Mouse (Mus musculus) midbrain, embryonic 11.5 days (tissue): ENCODE measurements at regions not wholly inside any gene's neighbourhood (a gene's known extent, or its start where the extent isn't known, plus 50 kb on each side); places are given as distances from the start of the nearest gene placed in this dataset.

Experiments used
- ATAC-seq: fragments of 200-750 bp; cut with Nextera tagmentation; 2 replicates; pipeline ENCODE4 v1.8.0; 2017; ENCODE audit warnings: moderate TSS enrichment, moderate library complexity; ENCODE audit not compliant: low FRiP score
- DNase-seq: peaks from one replicate; pipeline ENCODE4 v3.0.0; 2015; ENCODE audit warnings: low spot score; ENCODE audit errors: missing footprints
- H3K27ac ChIP-seq: fragments of 300-500 bp; sonication (generic); 2 replicates; pipeline ENCODE4 v1.5.1; 2014; ENCODE audit warnings: low read depth, low read length
- H3K27me3 ChIP-seq: fragments of 300-500 bp; sonication (generic); 2 replicates; pipeline ENCODE4 v1.6.1; 2014; ENCODE audit warnings: mild to moderate bottlenecking, low read length, moderate library complexity, mixed read lengths; ENCODE audit not compliant: control insufficient read depth, insufficient read depth
- H3K36me3 ChIP-seq: fragments of 300-500 bp; sonication (generic); 2 replicates; pipeline ENCODE4 v1.6.1; 2014; ENCODE audit warnings: mild to moderate bottlenecking, low read length, moderate library complexity, mixed read lengths; ENCODE audit not compliant: control insufficient read depth, insufficient read depth
- H3K4me1 ChIP-seq: fragments of 300-500 bp; sonication (generic); 2 replicates; pipeline ENCODE4 v1.6.1; 2014; ENCODE audit warnings: low read length; ENCODE audit not compliant: control insufficient read depth, insufficient read depth
- H3K4me2 ChIP-seq: fragments of 300-500 bp; sonication (generic); 2 replicates; pipeline ENCODE4 v1.6.1; 2014; ENCODE audit warnings: mild to moderate bottlenecking, moderate library complexity
- H3K4me3 ChIP-seq: fragments of 300-500 bp; sonication (generic); 2 replicates; pipeline ENCODE4 v1.5.1; 2014; ENCODE audit warnings: low read depth, low read length
- H3K9ac ChIP-seq: fragments of 300-500 bp; sonication (generic); 2 replicates; pipeline ENCODE4 v1.6.1; 2014; ENCODE audit warnings: low read length
- H3K9me3 ChIP-seq: fragments of 300-500 bp; sonication (generic); 2 replicates; pipeline ENCODE4 v1.6.1; 2016; ENCODE audit warnings: low read length; ENCODE audit not compliant: control insufficient read depth
- WGBS: fragments of 180-500 bp; shearing (Covaris S2); extraction: QIAGEN DNeasy Blood & Tissue Kit; methylation state at CpG from one replicate; pipeline ENCODE4 v1.1.7; 2014; 5-methylcytosine and 5-hydroxymethylcytosine counted together

DNA sequence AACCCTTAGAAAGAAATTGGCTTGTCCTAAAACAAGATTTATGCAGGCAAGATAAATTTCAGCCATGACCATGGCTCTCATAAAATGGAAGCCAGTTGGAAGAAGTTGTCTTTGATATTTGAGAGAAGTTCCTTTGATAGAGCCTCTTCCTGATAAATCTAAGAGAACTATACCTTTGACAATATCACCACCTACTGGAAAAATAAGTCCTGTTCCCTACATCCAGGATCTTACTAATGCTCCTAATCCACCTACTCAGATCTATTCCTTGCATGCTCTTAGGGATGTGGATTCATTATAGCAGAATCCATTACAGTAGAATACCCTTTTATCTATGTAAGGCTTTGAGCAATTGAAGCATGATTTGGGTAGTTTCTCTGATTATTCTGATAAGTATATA lies 295.2 kb upstream of the Gm10306 start:
- H3K4me1 ChIP-seq = no peaks in the 10 kb centered on the region
- H3K9me3 ChIP-seq = no peaks in the 10 kb centered on the region
- ATAC-seq (no peak), DNase-seq (no peak)
- no peaks in the 10 kb centered on the region for H3K36me3 ChIP-seq
- no peak overlapping the region for H3K27ac ChIP-seq
- H3K27me3 ChIP-seq = no peaks in the 10 kb centered on the region
- H3K4me2 ChIP-seq = no peak overlapping the region
- no peak overlapping the region for H3K4me3 ChIP-seq
- no peak overlapping the region for H3K9ac ChIP-seq

DNA sequence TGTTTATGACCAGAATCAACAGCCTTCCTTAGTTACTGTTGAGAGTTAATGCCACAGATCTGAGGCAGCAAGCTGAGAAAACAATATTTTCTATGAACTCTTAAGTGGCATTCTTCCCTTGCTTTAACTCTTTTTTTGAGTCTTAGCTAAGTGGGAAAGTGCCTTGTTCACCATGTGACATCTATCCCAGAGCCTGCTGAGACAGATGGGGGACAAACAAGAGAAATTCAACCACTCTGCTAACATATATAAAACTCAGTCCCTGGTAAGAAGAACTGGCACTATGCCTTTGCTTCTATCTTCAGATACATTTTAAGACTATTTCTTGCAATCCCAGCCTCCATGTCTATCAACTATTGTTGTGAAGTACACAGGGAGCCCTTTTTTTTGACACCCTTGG lies 274.6 kb upstream of the Gm10306 start:
- Histone ChIP-seq H3K4me3 (no peak overlapping the region), H3K4me2 (no peak overlapping the region), H3K9me3 (no peaks in the 10 kb centered on the region), H3K36me3 (no peaks in the 10 kb centered on the region), H3K27ac (no peak overlapping the region), H3K27me3 (no peaks in the 10 kb centered on the region), H3K4me1 (no peaks in the 10 kb centered on the region), H3K9ac (no peak overlapping the region)
- ATAC-seq = no peak
- no peak for DNase-seq

DNA sequence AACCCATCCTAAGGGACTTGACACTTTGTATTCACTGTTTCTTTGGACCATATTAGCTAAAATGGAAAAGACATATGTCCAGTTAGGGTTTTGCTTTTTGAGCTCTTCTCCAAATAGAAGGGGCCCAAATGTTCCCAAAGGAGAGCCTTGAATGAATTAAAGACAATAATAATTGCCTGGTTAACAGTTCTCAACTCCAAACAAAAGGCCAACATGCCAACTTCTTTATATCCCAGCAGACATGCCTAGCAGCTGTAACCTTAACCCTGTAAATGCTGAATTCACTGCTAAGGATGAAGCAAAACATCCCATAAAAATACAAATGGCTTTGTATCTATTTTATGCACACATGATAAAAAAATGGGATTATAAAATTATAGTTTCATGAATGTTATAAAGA lies 264.2 kb upstream of the Gm10306 start:
- Histone ChIP-seq H3K36me3 (no peaks in the 10 kb centered on the region), H3K9me3 (no peaks in the 10 kb centered on the region), H3K4me3 (no peak overlapping the region), H3K27me3 (no peaks in the 10 kb centered on the region), H3K4me1 (no peaks in the 10 kb centered on the region), H3K27ac (no peak overlapping the region), H3K9ac (no peak overlapping the region), H3K4me2 (no peak overlapping the region)
- no peak for DNase-seq
- ATAC-seq = no peak

DNA sequence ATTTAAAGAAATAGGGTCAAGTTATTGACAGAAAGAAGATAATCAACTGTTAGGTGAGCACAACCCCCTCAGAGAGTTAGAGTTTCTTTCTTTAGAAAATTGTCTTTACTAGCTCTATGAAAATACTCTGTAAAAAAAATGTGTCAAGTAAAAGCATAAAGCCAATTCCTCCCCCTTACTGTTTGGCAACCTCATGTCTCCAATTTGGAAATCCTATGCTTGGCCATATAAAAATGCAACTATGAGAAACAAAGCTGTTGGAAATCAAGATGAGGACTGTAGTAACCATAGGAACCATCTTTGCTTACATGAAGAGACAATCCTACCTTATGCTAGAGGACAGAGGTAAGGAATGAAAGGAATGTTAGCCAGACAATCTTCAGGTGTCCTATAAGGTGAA lies 239.0 kb upstream of the Gm10306 start:
- ATAC-seq (no peak), DNase-seq (no peak)
- Histone ChIP-seq H3K27me3 (no peaks in the 10 kb centered on the region), H3K36me3 (no peaks in the 10 kb centered on the region), H3K9ac (no peak overlapping the region), H3K27ac (no peak overlapping the region), H3K9me3 (no peaks in the 10 kb centered on the region), H3K4me1 (no peaks in the 10 kb centered on the region), H3K4me3 (no peak overlapping the region), H3K4me2 (no peak overlapping the region)

DNA sequence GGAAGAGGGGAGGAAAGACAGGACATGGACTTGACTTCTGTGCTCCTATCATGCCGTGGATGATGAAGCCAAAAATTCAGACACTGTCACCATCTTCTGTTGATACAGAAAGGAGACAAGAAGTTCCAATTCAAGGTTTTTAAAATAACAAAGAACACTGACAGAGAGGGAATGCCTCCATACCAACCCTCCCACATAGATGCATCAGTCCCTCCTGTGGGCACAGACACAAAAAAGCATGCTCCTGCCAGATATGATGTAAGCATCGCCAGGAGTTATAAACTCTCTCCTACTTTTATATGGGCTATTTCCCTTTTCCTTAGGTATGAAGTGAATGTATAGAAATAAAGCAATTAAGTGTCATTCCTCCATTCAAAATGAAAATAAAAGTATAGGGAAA lies 229.6 kb upstream of the Gm10306 start:
- Histone ChIP-seq H3K36me3 (no peaks in the 10 kb centered on the region), H3K27ac (no peak overlapping the region), H3K27me3 (no peaks in the 10 kb centered on the region), H3K9me3 (no peaks in the 10 kb centered on the region), H3K9ac (no peak overlapping the region), H3K4me1 (no peaks in the 10 kb centered on the region), H3K4me2 (no peak overlapping the region), H3K4me3 (no peak overlapping the region)
- WGBS = 88% methylated on average over 2 of the region's 2 CpGs
- DNase-seq (no peak), ATAC-seq (no peak)

- H3K4me1 ChIP-seq = no peaks in the 10 kb centered on the region
- ATAC-seq = no peak
- no peak overlapping the region for H3K4me3 ChIP-seq
- H3K9ac ChIP-seq = no peak overlapping the region
- no peak for DNase-seq
- no peaks in the 10 kb centered on the region for H3K36me3 ChIP-seq
- no peaks in the 10 kb centered on the region for H3K9me3 ChIP-seq
- no peak overlapping the region for H3K4me2 ChIP-seq
- no peaks in the 10 kb centered on the region; the same call in 1 of the 2 replicates for H3K27me3 ChIP-seq
- H3K27ac ChIP-seq = no peak overlapping the region
Measured at GRCm38 (mm10) chr4:94343331-94343730, 213.0 kb upstream of the Gm10306 start.

GRCm38 (mm10) chr4:94349273-94349672 lies 207.1 kb upstream of the Gm10306 start:
- Histone ChIP-seq H3K9ac (no peak overlapping the region), H3K4me3 (no peak overlapping the region), H3K27me3 (no peaks in the 10 kb centered on the region), H3K4me2 (no peak overlapping the region), H3K9me3 (no peaks in the 10 kb centered on the region), H3K27ac (no peak overlapping the region), H3K4me1 (no peaks in the 10 kb centered on the region), H3K36me3 (no peaks in the 10 kb centered on the region)
- no peak for ATAC-seq
- WGBS = 48% methylated on average over 1 of the region's 1 CpGs
- DNase-seq = no peak

DNA sequence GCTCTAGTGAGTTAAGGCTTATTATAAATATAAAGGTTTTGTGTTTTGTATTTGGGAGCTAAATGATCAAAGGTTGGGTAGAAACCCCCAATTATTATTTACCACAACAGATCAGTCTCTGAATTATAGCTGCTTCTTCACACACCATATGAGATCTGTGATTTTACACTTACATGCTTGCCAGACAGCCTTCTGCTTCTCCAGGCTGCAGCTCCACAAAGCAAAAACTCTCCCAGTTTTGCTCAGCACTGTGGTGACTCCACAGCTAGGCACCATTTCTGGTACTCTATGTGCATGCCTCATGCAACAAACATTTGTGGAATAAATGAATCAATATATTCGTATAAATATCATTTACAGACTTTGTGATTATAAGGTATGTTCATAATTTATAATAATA lies 199.4 kb upstream of the Gm10306 start:
- Histone ChIP-seq H3K4me2 (no peak overlapping the region), H3K27me3 (no peaks in the 10 kb centered on the region), H3K4me1 (peaks cover 6% of the 10 kb centered on the region), H3K36me3 (no peaks in the 10 kb centered on the region), H3K4me3 (no peak overlapping the region), H3K9ac (no peak overlapping the region), H3K9me3 (no peaks in the 10 kb centered on the region), H3K27ac (no peak overlapping the region)
- ATAC-seq (no peak), DNase-seq (no peak)
- WGBS = 83% methylated on average over 1 of the region's 1 CpGs

- ATAC-seq (peak; percentile 85), DNase-seq (peak; percentile 86)
- Histone ChIP-seq H3K27me3 (no peaks in the 10 kb centered on the region), H3K4me3 (no peak overlapping the region), H3K9me3 (no peaks in the 10 kb centered on the region), H3K27ac (no peak overlapping the region), H3K9ac (no peak overlapping the region), H3K36me3 (no peaks in the 10 kb centered on the region), H3K4me1 (peaks cover 6% of the 10 kb centered on the region), H3K4me2 (no peak overlapping the region)
- 37% methylated on average over 13 of the region's 13 CpGs for WGBS
Measured at GRCm38 (mm10) chr4:94360810-94361527, 195.4 kb upstream of the Gm10306 start.
